Mouse (Mus musculus): ENCODE results near the gene Slc38a6.

DNA sequence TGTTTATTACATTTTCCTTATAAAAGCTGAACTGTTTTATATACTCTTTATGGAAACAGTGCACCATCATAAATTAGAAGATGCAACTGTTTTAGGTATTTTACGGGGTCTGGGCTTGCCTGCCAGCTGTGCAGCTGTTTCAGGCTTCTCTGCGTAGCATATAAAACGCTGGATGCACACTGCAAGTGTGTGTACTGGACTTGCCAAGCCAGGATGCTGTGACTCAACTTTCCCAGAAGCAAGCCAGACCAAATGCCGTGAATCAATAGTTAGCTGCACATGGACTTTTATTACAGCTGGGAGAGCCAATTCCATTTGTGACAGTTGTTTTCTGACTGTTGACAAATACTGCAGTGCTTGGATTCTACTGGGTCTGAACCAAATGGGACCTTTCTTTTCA lies 16.6 kb upstream of the Slc38a6 start:
- TF ChIP-seq POLR2A (IDR thresholded peaks at IDR 0.05; ENCODE audit: insufficient read depth, low read length) (no peak), CTCF (IDR thresholded peaks at IDR 0.05; ENCODE audit: low read depth, low read length) (no peak)
